Mouse (Mus musculus): Measurements from ENCODE around the gene Ctnnb1. TPM values are rescaled to one million over a fixed set of nuclear protein-coding genes. Genes with fewer than 3 reads are reported as not detected.

Ctnnb1 gene
- polyA plus RNA-seq, 1 experiment from 2014 or later: 702 TPM

DNA sequence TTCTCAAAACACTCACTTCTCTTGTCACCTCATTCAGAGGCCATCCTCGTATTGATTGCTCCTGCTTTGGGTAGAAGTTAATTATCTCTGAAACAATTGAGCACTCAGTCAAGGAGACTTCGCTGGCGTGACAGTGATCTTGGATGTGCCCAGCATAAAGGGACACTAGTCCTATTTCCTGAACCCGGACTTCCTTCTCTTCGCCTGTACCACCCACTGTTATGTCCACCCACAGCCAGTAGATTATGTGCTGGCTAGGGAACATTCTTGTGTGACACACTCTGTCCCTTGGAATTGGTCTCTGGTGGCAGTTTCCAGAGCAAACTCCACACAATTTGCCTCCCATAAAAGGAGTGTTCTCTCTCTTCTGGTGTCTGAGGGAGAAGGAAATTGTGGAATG lies 32.5 kb upstream of the Ctnnb1 start:
- no peak overlapping the region for H3K4me3 ChIP-seq (replicated peaks; ENCODE audit: low read depth, low read length)
- no peaks in the 10 kb centered on the region for H3K9me3 ChIP-seq (ENCODE audit: control insufficient read depth, low read length)
- H3K4me1 ChIP-seq (ENCODE audit: control insufficient read depth, insufficient read depth, low read length): 0 out of 2 replicates have a peak, but pooled peaks cover 5% of the 10 kb centered on the region
- no peak overlapping the region for H3K9ac ChIP-seq (replicated peaks; ENCODE audit: low read length)
- no peak for DNase-seq
- H3K4me2 ChIP-seq (ENCODE audit: low read length): no peak overlapping the region
- H3K27ac ChIP-seq (replicated peaks; ENCODE audit: low read depth, low read length): no peak overlapping the region
- H3K36me3 ChIP-seq (ENCODE audit: control insufficient read depth, insufficient read depth, low read length): no peaks in the 10 kb centered on the region
- ATAC-seq (ENCODE audit: low FRiP score, low TSS enrichment): no peak
- no peaks in the 10 kb centered on the region for H3K27me3 ChIP-seq (ENCODE audit: control insufficient read depth, insufficient read depth, low read length)
- WGBS: 51% methylated on average over 5 of the region's 5 CpGs

DNA sequence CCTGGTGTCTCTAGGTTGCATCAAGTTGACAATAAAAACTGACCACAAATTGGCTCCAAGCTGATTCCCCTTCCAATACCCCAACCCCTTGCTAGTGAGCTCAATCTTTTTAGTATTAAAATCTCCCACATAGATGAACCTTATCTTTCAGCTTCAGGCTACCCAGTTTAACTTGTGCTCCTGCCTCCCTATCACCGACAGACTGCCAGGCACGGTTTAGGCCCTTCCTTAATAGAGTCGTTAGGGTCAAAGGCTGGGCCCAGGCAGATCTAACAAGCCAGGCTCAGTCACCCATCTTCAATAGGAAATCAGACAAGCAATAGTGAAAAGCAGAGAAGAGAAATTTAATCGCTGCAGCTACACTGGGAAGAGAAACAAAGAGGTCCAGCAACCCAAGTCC lies 31.7 kb upstream of the Ctnnb1 start:
- DNase-seq (no peak), ATAC-seq (ENCODE audit: low FRiP score, low TSS enrichment) (no peak)
- Histone ChIP-seq H3K27me3 (ENCODE audit: control insufficient read depth, insufficient read depth, low read length) (no peaks in the 10 kb centered on the region), H3K9me3 (ENCODE audit: control insufficient read depth, low read length) (no peaks in the 10 kb centered on the region), H3K4me1 (ENCODE audit: control insufficient read depth, insufficient read depth, low read length) (0 out of 2 replicates have a peak, but pooled peaks cover 5% of the 10 kb centered on the region), H3K27ac (replicated peaks; ENCODE audit: low read depth, low read length) (no peak overlapping the region), H3K4me2 (ENCODE audit: low read length) (no peak overlapping the region), H3K9ac (replicated peaks; ENCODE audit: low read length) (no peak overlapping the region), H3K4me3 (replicated peaks; ENCODE audit: low read depth, low read length) (no peak overlapping the region), H3K36me3 (ENCODE audit: control insufficient read depth, insufficient read depth, low read length) (no peaks in the 10 kb centered on the region)
- 46% methylated on average over 4 of the region's 4 CpGs for WGBS

DNA sequence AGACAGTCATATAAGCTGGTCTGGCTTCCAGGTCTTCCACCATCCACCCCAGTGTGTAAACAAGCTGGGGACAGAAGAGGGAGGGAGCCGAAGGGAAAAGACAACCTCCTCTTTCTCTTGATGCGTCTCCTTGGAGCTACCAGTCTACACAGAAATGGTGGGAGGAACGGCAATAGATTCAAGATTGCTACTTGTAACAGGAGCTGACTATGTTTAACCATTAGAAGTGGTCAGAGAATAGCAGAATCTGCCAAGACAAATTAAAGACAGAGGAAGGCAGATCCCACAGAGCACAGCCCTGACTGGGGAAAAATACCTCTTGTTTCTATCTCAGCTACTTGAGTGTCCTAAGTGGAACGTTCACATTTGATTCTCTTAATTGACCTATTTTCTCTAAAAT lies 29.2 kb upstream of the Ctnnb1 start:
- 79% methylated on average over 4 of the region's 4 CpGs for WGBS
- Histone ChIP-seq H3K9me3 (ENCODE audit: control insufficient read depth, low read length) (no peaks in the 10 kb centered on the region), H3K27ac (replicated peaks; ENCODE audit: low read depth, low read length) (no peak overlapping the region), H3K4me2 (ENCODE audit: low read length) (no peak overlapping the region), H3K4me1 (ENCODE audit: control insufficient read depth, insufficient read depth, low read length) (0 out of 2 replicates have a peak, but pooled peaks cover 5% of the 10 kb centered on the region), H3K4me3 (replicated peaks; ENCODE audit: low read depth, low read length) (no peak overlapping the region), H3K36me3 (ENCODE audit: control insufficient read depth, insufficient read depth, low read length) (no peaks in the 10 kb centered on the region), H3K27me3 (ENCODE audit: control insufficient read depth, insufficient read depth, low read length) (no peaks in the 10 kb centered on the region), H3K9ac (replicated peaks; ENCODE audit: low read length) (no peak overlapping the region)
- no peak for DNase-seq
- ATAC-seq (ENCODE audit: low FRiP score, low TSS enrichment): no peak

DNA sequence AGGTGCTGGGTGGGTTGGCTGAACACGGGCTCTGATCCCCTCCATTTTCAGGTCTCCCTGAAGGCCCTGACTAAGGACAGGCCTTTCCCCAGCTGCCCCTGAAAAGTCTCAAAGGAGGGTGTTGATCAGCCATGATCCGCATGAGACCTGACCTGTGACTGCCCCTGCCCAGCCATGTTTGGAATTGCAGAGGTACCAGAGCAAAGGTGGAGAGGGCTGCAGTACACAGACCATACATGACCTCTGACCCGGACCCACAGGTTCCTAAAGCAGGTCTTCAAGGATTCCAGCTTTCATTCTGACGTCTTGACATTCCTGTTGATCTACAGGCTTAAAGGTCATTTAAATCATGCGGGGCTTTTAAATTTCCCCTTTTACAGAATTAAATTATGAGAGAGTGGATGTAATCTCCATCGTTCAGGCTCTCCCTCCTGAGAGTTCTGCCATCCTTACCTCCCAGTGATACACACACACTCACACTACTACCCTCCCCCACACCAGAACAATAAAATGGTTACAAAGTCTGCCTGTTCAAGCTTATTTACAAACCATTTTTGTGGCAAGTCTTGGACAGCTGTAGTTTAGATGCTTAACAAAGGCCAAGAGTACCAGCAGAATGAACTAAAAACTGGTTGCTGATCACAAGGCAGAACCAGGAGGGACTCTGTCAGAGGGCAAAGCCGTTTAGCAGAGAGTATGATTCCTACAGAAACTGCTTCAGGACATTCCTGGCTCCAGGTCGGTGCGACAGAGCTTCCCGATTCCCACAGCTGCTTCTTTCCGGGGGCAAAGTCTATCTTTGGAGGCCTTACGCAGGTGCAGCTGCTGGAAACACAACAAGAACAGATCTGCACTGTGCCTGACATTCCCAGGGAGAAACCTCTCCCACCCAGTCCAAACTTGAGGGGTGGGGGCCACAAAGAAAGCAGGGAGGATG lies 28.4 kb upstream of the Ctnnb1 start:
- Histone ChIP-seq H3K27ac (replicated peaks; ENCODE audit: low read depth, low read length) (no peak overlapping the region), H3K36me3 (ENCODE audit: control insufficient read depth, insufficient read depth, low read length) (no peaks in the 10 kb centered on the region), H3K9me3 (ENCODE audit: control insufficient read depth, low read length) (no peaks in the 10 kb centered on the region), H3K4me2 (ENCODE audit: low read length) (no peak overlapping the region), H3K4me1 (ENCODE audit: control insufficient read depth, insufficient read depth, low read length) (0 out of 2 replicates have a peak, but pooled peaks cover 5% of the 10 kb centered on the region), H3K27me3 (ENCODE audit: control insufficient read depth, insufficient read depth, low read length) (no peaks in the 10 kb centered on the region), H3K4me3 (replicated peaks; ENCODE audit: low read depth, low read length) (no peak overlapping the region), H3K9ac (replicated peaks; ENCODE audit: low read length) (no peak overlapping the region)
- ATAC-seq (ENCODE audit: low FRiP score, low TSS enrichment): no peak
- 60% methylated on average over 12 of the region's 12 CpGs for WGBS
- DNase-seq: no peak

DNA sequence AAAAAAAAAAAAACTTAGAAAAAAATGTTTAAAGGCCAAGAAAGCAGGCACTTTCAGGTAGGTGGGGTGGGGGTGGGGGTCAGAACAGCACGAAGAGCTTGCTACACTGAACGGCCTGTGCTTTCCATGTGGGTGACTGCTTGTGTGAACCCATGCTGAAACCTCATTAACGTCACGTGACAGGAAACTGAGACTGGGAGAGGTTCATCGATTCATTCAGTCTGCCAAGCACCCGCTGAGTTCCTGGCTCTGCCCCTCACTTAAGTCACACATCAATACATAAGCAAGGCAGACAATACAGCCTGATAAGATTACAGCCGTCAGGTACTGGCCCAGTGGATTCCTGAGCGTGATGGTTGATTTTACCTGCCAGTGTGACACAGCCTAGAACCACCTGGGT lies 26.5 kb upstream of the Ctnnb1 start:
- H3K4me2 ChIP-seq (ENCODE audit: low read length): no peak overlapping the region
- H3K9me3 ChIP-seq (ENCODE audit: control insufficient read depth, low read length): no peaks in the 10 kb centered on the region
- no peaks in the 10 kb centered on the region for H3K36me3 ChIP-seq (ENCODE audit: control insufficient read depth, insufficient read depth, low read length)
- ATAC-seq (ENCODE audit: low FRiP score, low TSS enrichment) (no peak), DNase-seq (no peak)
- no peaks in the 10 kb centered on the region for H3K27me3 ChIP-seq (ENCODE audit: control insufficient read depth, insufficient read depth, low read length)
- no peak overlapping the region for H3K27ac ChIP-seq (replicated peaks; ENCODE audit: low read depth, low read length)
- 84% methylated on average over 8 of the region's 8 CpGs for WGBS
- no peak overlapping the region for H3K4me3 ChIP-seq (replicated peaks; ENCODE audit: low read depth, low read length)
- no peak overlapping the region for H3K9ac ChIP-seq (replicated peaks; ENCODE audit: low read length)
- H3K4me1 ChIP-seq (ENCODE audit: control insufficient read depth, insufficient read depth, low read length): 0 out of 2 replicates have a peak, but pooled peaks cover 5% of the 10 kb centered on the region

DNA sequence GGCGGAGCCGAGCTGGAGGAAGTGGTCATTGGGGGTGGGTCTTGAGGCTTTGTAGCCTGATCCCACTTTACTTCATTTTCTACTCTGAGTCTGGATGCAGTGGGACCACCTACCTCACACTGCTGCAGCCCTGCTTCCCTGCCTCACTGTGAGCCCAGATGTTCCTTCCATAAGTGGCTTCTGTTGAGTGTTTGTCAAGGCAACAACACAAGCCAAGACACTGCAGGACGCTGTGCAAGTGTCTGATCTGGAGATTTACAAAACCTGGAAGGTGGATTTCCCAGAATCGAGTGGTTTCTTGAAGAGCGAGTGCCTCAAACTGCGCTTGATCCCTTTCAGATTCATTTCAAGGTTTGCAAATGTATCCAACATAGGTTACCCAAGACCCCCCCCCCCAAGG lies 20.6 kb upstream of the Ctnnb1 start:
- Histone ChIP-seq H3K4me3 (replicated peaks; ENCODE audit: low read depth, low read length) (no peak overlapping the region), H3K9me3 (ENCODE audit: control insufficient read depth, low read length) (no peaks in the 10 kb centered on the region), H3K27ac (replicated peaks; ENCODE audit: low read depth, low read length) (no peak overlapping the region), H3K9ac (replicated peaks; ENCODE audit: low read length) (no peak overlapping the region), H3K27me3 (ENCODE audit: control insufficient read depth, insufficient read depth, low read length) (no peaks in the 10 kb centered on the region), H3K4me1 (ENCODE audit: control insufficient read depth, insufficient read depth, low read length) (no peaks in the 10 kb centered on the region), H3K36me3 (ENCODE audit: control insufficient read depth, insufficient read depth, low read length) (no peaks in the 10 kb centered on the region), H3K4me2 (ENCODE audit: low read length) (no peak overlapping the region)
- no peak for DNase-seq
- 87% methylated on average over 6 of the region's 6 CpGs for WGBS
- no peak for ATAC-seq (ENCODE audit: low FRiP score, low TSS enrichment)

DNA sequence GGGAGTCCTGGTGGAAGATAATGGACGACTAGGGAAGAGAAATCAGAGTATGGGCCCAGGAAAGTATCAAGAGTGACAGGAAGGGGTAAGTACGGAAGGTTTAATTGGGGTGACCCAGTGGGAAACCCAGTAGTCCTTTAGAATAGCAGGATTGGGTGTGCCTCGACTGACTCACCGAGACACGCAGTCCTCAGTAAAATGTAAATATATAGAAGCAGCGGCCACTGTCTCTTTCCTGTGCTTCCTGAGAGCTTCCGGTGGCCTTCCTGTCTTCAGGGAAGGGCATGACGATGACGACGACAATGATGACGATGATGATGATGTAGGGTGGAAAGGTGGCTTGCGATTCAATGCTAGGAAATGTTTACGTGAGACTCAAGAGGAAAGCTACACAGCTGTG lies 15.9 kb upstream of the Ctnnb1 start:
- Histone ChIP-seq H3K4me1 (ENCODE audit: control insufficient read depth, insufficient read depth, low read length) (no peaks in the 10 kb centered on the region), H3K9me3 (ENCODE audit: control insufficient read depth, low read length) (no peaks in the 10 kb centered on the region), H3K36me3 (ENCODE audit: control insufficient read depth, insufficient read depth, low read length) (no peaks in the 10 kb centered on the region), H3K4me2 (ENCODE audit: low read length) (no peak overlapping the region), H3K9ac (replicated peaks; ENCODE audit: low read length) (no peak overlapping the region), H3K27me3 (ENCODE audit: control insufficient read depth, insufficient read depth, low read length) (no peaks in the 10 kb centered on the region), H3K4me3 (replicated peaks; ENCODE audit: low read depth, low read length) (no peak overlapping the region), H3K27ac (replicated peaks; ENCODE audit: low read depth, low read length) (no peak overlapping the region)
- ATAC-seq (ENCODE audit: low FRiP score, low TSS enrichment) (no peak), DNase-seq (no peak)
- 86% methylated on average over 13 of the region's 13 CpGs for WGBS

DNA sequence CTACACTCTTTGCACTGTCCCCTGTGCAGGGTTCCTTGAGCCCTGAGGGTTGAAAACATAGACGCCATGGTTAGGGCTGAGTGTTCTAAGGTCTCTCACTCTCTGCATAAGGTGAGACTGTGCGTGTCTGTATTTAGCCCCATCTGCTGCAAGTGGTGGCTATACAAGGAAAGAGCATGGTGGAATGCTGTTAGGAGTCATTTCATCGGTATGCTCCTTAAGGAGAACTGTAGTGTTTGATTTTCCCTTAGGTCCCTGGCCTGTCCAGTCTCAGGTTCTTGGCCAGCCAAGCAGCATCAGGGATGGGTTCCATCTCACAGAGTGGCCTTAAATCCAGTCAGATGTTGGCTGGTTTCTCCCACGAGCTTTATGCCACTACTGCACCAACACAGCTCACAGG lies 14.6 kb upstream of the Ctnnb1 start:
- H3K36me3 ChIP-seq (ENCODE audit: control insufficient read depth, insufficient read depth, low read length): no peaks in the 10 kb centered on the region
- 85% methylated on average over 4 of the region's 4 CpGs for WGBS
- H3K9ac ChIP-seq (replicated peaks; ENCODE audit: low read length): no peak overlapping the region
- no peaks in the 10 kb centered on the region for H3K27me3 ChIP-seq (ENCODE audit: control insufficient read depth, insufficient read depth, low read length)
- no peaks in the 10 kb centered on the region for H3K9me3 ChIP-seq (ENCODE audit: control insufficient read depth, low read length)
- ATAC-seq (ENCODE audit: low FRiP score, low TSS enrichment): no peak
- no peak overlapping the region for H3K27ac ChIP-seq (replicated peaks; ENCODE audit: low read depth, low read length)
- no peaks in the 10 kb centered on the region for H3K4me1 ChIP-seq (ENCODE audit: control insufficient read depth, insufficient read depth, low read length)
- no peak overlapping the region for H3K4me3 ChIP-seq (replicated peaks; ENCODE audit: low read depth, low read length)
- no peak for DNase-seq
- H3K4me2 ChIP-seq (ENCODE audit: low read length): no peak overlapping the region

DNA sequence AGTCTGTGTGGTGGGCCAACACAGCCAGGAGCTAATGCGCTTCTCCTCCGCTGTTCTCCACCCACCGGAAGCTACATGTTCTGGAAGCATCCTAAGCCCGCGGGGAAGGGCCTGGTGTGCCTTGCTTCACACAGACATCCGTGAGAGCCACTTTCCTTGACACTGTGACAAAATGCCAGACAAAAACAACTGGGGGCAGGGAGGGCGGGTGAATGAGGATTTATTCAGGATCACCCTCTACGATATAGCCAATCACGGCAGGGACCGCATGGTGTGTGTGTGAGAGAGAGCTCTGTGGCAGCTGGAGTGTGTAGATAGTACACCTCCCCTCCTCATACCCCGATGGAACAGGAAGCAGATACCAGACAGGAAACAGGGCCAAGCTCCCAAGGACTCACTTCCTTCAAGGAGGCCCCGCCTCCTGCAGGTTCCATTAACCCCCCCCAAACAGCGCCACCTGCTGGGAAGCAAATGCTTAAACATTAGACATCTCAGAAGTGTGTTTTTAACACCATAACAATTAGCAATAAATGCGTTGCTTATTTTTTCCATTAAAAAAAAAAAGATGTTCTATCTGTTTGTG lies 14.0 kb upstream of the Ctnnb1 start:
- H3K9ac ChIP-seq (replicated peaks; ENCODE audit: low read length): no peak overlapping the region
- no peak overlapping the region for H3K4me2 ChIP-seq (ENCODE audit: low read length)
- H3K9me3 ChIP-seq (ENCODE audit: control insufficient read depth, low read length): no peaks in the 10 kb centered on the region
- WGBS: 87% methylated on average over 14 of the region's 14 CpGs
- H3K36me3 ChIP-seq (ENCODE audit: control insufficient read depth, insufficient read depth, low read length): no peaks in the 10 kb centered on the region
- H3K27me3 ChIP-seq (ENCODE audit: control insufficient read depth, insufficient read depth, low read length): no peaks in the 10 kb centered on the region
- H3K27ac ChIP-seq (replicated peaks; ENCODE audit: low read depth, low read length): no peak overlapping the region
- H3K4me1 ChIP-seq (ENCODE audit: control insufficient read depth, insufficient read depth, low read length): no peaks in the 10 kb centered on the region
- no peak for ATAC-seq (ENCODE audit: low FRiP score, low TSS enrichment)
- H3K4me3 ChIP-seq (replicated peaks; ENCODE audit: low read depth, low read length): no peak overlapping the region
- DNase-seq: no peak

All from midbrain, embryonic 14.5 days (tissue).